Mouse (Mus musculus) forebrain, embryonic 15.5 days (tissue): ENCODE measurements at regions not wholly inside any gene's neighbourhood (a gene's known extent, or its start where the extent isn't known, plus 50 kb on each side); places are given as distances from the start of the nearest gene placed in this dataset.
"Not testable (repeated sequence)": the region's sequence is repeated elsewhere in the genome, so short reads cannot be mapped to it uniquely, and the experiment has no call there.

Experiments used
- ATAC-seq: fragments of 200-750 bp; cut with Nextera tagmentation; replicated peaks from 2 replicates; pipeline ENCODE4 v1.8.0; 2017; ENCODE audit warnings: mild to moderate bottlenecking, moderate TSS enrichment, moderate library complexity
- H3K27ac ChIP-seq: fragments of 300-500 bp; sonication (generic); replicated peaks from 2 replicates; pipeline ENCODE4 v1.5.1; 2015; ENCODE audit warnings: mild to moderate bottlenecking, inconsistent platforms
- H3K27me3 ChIP-seq: fragments of 300-500 bp; sonication (generic); 2 replicates; pipeline ENCODE4 v1.6.1; 2015; ENCODE audit warnings: inconsistent platforms
- H3K36me3 ChIP-seq: fragments of 300-500 bp; sonication (generic); 2 replicates; pipeline ENCODE4 v1.6.1; 2015; ENCODE audit warnings: mild to moderate bottlenecking, inconsistent platforms
- H3K4me1 ChIP-seq: fragments of 300-500 bp; sonication (generic); 2 replicates; pipeline ENCODE4 v1.6.1; 2015; ENCODE audit warnings: inconsistent platforms
- H3K4me2 ChIP-seq: fragments of 300-500 bp; sonication (generic); replicated peaks from 2 replicates; pipeline ENCODE4 v1.6.1; 2015; ENCODE audit warnings: mild to moderate bottlenecking, inconsistent platforms
- H3K4me3 ChIP-seq: fragments of 300-500 bp; sonication (generic); 2 replicates; pipeline ENCODE4 v1.5.1; 2015; ENCODE audit warnings: mild to moderate bottlenecking, inconsistent platforms
- H3K9ac ChIP-seq: fragments of 300-500 bp; sonication (generic); replicated peaks from 2 replicates; pipeline ENCODE4 v1.6.1; 2015; ENCODE audit warnings: mild to moderate bottlenecking, inconsistent platforms
- H3K9me3 ChIP-seq: fragments of 300-500 bp; sonication (generic); 2 replicates; pipeline ENCODE4 v1.6.1; 2016; ENCODE audit warnings: inconsistent platforms
- WGBS: fragments of 180-500 bp; shearing (Covaris S2); methylation state at CpG from one replicate; pipeline ENCODE4 v1.1.7; 2015; ENCODE audit warnings: mixed read lengths; 5-methylcytosine and 5-hydroxymethylcytosine counted together

GRCm38 (mm10) chr8:59977024-59977662, 525.9 kb downstream of the Gm10283 start:
- ATAC-seq, result no peak
- Histone ChIP-seq H3K4me1 (no peaks in the 10 kb centered on the region), H3K9me3 (no peaks in the 10 kb centered on the region), H3K4me3 (no peak overlapping the region), H3K27me3 (no peaks in the 10 kb centered on the region), H3K4me2 (no peak overlapping the region), H3K9ac (no peak overlapping the region), H3K27ac (no peak overlapping the region), H3K36me3 (no peaks in the 10 kb centered on the region)
- WGBS, result 81% methylated on average over 6 of the region's 6 CpGs

GRCm38 (mm10) chr8:59965416-59965815, 537.6 kb downstream of the Gm10283 start:
- no peaks in the 10 kb centered on the region for H3K36me3 ChIP-seq
- H3K27ac ChIP-seq, result no peak overlapping the region
- no peak overlapping the region for H3K4me3 ChIP-seq
- 84% methylated on average over 2 of the region's 2 CpGs for WGBS
- H3K9me3 ChIP-seq, result no peaks in the 10 kb centered on the region
- H3K4me2 ChIP-seq, result no peak overlapping the region
- H3K4me1 ChIP-seq, result no peaks in the 10 kb centered on the region
- no peak overlapping the region for H3K9ac ChIP-seq
- H3K27me3 ChIP-seq, result no peaks in the 10 kb centered on the region
- no peak for ATAC-seq

GRCm38 (mm10) chr8:59963234-59963633, 539.8 kb downstream of the Gm10283 start:
- Histone ChIP-seq H3K9ac (no peak overlapping the region), H3K27me3 (no peaks in the 10 kb centered on the region), H3K27ac (no peak overlapping the region), H3K4me2 (no peak overlapping the region), H3K36me3 (no peaks in the 10 kb centered on the region), H3K4me3 (no peak overlapping the region), H3K9me3 (no peaks in the 10 kb centered on the region), H3K4me1 (no peaks in the 10 kb centered on the region)
- ATAC-seq, result no peak

GRCm38 (mm10) chr8:59953741-59954140, 549.3 kb downstream of the Gm10283 start:
- not testable (repeated sequence) for H3K9ac ChIP-seq, H3K4me1 ChIP-seq, H3K36me3 ChIP-seq, H3K27me3 ChIP-seq, H3K9me3 ChIP-seq, H3K4me3 ChIP-seq, H3K4me2 ChIP-seq, H3K27ac ChIP-seq
- WGBS, result 54% methylated on average over 6 of the region's 6 CpGs
- ATAC-seq, result peak; percentile 41; the same call in 1 of the 2 replicates

GRCm38 (mm10) chr8:59906799-59907198, 596.2 kb downstream of the Gm10283 start:
- Histone ChIP-seq H3K4me1 (no peaks in the 10 kb centered on the region), H3K4me3 (no peak overlapping the region), H3K4me2 (no peak overlapping the region), H3K27me3 (no peaks in the 10 kb centered on the region), H3K36me3 (no peaks in the 10 kb centered on the region), H3K9ac (no peak overlapping the region), H3K9me3 (no peaks in the 10 kb centered on the region), H3K27ac (no peak overlapping the region)
- no peak for ATAC-seq
- 95% methylated on average over 3 of the region's 3 CpGs for WGBS
